Mouse (Mus musculus) myocyte (in vitro differentiated cells): ENCODE results near the gene Phldb3.

Experiments
- CEBPB ChIP-seq: IDR thresholded peaks from 2 replicates; pipeline ENCODE4 v1.6.1; 2011; ENCODE audit warnings: mild to moderate bottlenecking, moderate library complexity; ENCODE audit not compliant: poor library complexity, insufficient read depth, severe bottlenecking
- E2F4 ChIP-seq: IDR thresholded peaks from one replicate; pipeline ENCODE4 v1.6.1; 2011; ENCODE audit warnings: mild to moderate bottlenecking, control low read depth, moderate library complexity; ENCODE audit not compliant: insufficient read depth
- MAX ChIP-seq: IDR thresholded peaks from one replicate; pipeline ENCODE4 v1.6.1; 2011; ENCODE audit warnings: low read depth, mild to moderate bottlenecking, control low read depth
- MYOD1 ChIP-seq, 3 experiments: IDR thresholded peaks; one replicate each; pipeline ENCODE4 v1.6.1; 2011; ENCODE audit warnings: control low read depth in 2 of 3, low read depth in 2 of 3, mild to moderate bottlenecking in 2 of 3, moderate library complexity in 1 of 3; ENCODE audit not compliant: insufficient read length in 2 of 3, control insufficient read depth in 1 of 3
- MYOG ChIP-seq, 3 experiments: IDR thresholded peaks; one replicate each; pipeline ENCODE4 v1.6.1; 2011; ENCODE audit warnings: control low read depth in 2 of 3, low read depth in 2 of 3, mild to moderate bottlenecking in 2 of 3; ENCODE audit not compliant: insufficient read length in 2 of 3, control insufficient read depth in 1 of 3, insufficient read depth in 1 of 3
- POLR2A ChIP-seq: IDR thresholded peaks from one replicate; pipeline ENCODE4 v1.6.1; 2011; ENCODE audit warnings: low read depth, mild to moderate bottlenecking, control low read depth, moderate library complexity; ENCODE audit not compliant: insufficient read length
- POLR2AphosphoS2 ChIP-seq: IDR thresholded peaks from one replicate; pipeline ENCODE4 v1.6.1; 2011; ENCODE audit warnings: low read depth, control low read depth; ENCODE audit not compliant: insufficient read length
- REST ChIP-seq: IDR thresholded peaks from one replicate; pipeline ENCODE4 v1.6.1; 2011; ENCODE audit warnings: mild to moderate bottlenecking, control low read depth, moderate library complexity; ENCODE audit not compliant: insufficient read depth, insufficient read length
- TCF12 ChIP-seq: IDR thresholded peaks from one replicate; pipeline ENCODE4 v1.6.1; 2011; ENCODE audit warnings: mild to moderate bottlenecking, control low read depth; ENCODE audit not compliant: poor library complexity, insufficient read depth, severe bottlenecking
- TCF3 ChIP-seq: IDR thresholded peaks from one replicate; pipeline ENCODE4 v1.6.1; 2011; ENCODE audit warnings: low read depth, control low read depth; ENCODE audit not compliant: insufficient read length
- USF1 ChIP-seq: IDR thresholded peaks from one replicate; pipeline ENCODE4 v1.6.1; 2011; ENCODE audit warnings: low read depth, mild to moderate bottlenecking, control low read depth, moderate library complexity

- TF ChIP-seq CEBPB (no peak), E2F4 (no peak), MAX (no peak), USF1 (no peak), MYOG (IDR thresholded peaks at IDR 0.05; ENCODE audit: control insufficient read depth in 1 of 3, insufficient read depth in 1 of 3, insufficient read length in 2 of 3, low read depth in 2 of 3) (no peak), TCF3 (no peak), POLR2A (no peak), TCF12 (no peak), MYOD1 (IDR thresholded peaks at IDR 0.05; ENCODE audit: control insufficient read depth in 1 of 3, insufficient read length in 2 of 3, low read depth in 2 of 3) (no peak), POLR2AphosphoS2 (no peak), REST (no peak)
Measured at GRCm38 (mm10) chr7:24571071-24571470, 39.5 kb upstream of the Phldb3 start.
